Mouse (Mus musculus): ENCODE results near the gene Hira. TPM values are rescaled to one million over a fixed set of nuclear protein-coding genes. Genes with fewer than 3 reads are reported as not detected.
"Not testable (repeated sequence)": the region's sequence is repeated elsewhere in the genome, so short reads cannot be mapped to it uniquely, and the experiment has no call there.

The Hira gene
- polyA plus RNA-seq, 1 experiment from 2014 or later = 22.8 TPM

- 94% methylated on average over 6 of the region's 6 CpGs for WGBS
- DNase-seq (ENCODE audit: low spot score) = no peak
- no peak overlapping the region for H3K27ac ChIP-seq (replicated peaks)
- H3K4me3 ChIP-seq = no peak overlapping the region
- peaks cover 84% of the 10 kb centered on the region for H3K36me3 ChIP-seq (replicated peaks)
- no peaks in the 10 kb centered on the region for H3K27me3 ChIP-seq (replicated peaks; ENCODE audit: low read depth, poor library complexity, severe bottlenecking)
- no peaks in the 10 kb centered on the region for H3K9me3 ChIP-seq
- no peaks in the 10 kb centered on the region for H3K4me1 ChIP-seq
Observed at GRCm38 (mm10) chr16:18943906-18944305, 67.1 kb downstream of the Hira start.

- no peak overlapping the region for H3K27ac ChIP-seq (replicated peaks)
- H3K36me3 ChIP-seq (replicated peaks) = peaks cover 98% of the 10 kb centered on the region
- no peak for DNase-seq (ENCODE audit: low spot score)
- no peaks in the 10 kb centered on the region for H3K9me3 ChIP-seq
- H3K27me3 ChIP-seq (replicated peaks; ENCODE audit: low read depth, poor library complexity, severe bottlenecking) = no peaks in the 10 kb centered on the region
- WGBS = 96% methylated on average over 9 of the region's 9 CpGs
- no peak overlapping the region for H3K4me3 ChIP-seq
- H3K4me1 ChIP-seq = no peaks in the 10 kb centered on the region
Observed at GRCm38 (mm10) chr16:18948941-18949340, 72.1 kb downstream of the Hira start.

- Histone ChIP-seq H3K4me3 (no peak overlapping the region), H3K27me3 (replicated peaks; ENCODE audit: low read depth, poor library complexity, severe bottlenecking) (no peaks in the 10 kb centered on the region), H3K27ac (replicated peaks) (no peak overlapping the region), H3K9me3 (no peaks in the 10 kb centered on the region), H3K36me3 (replicated peaks) (peaks cover 100% of the 10 kb centered on the region), H3K4me1 (no peaks in the 10 kb centered on the region)
- no peak for DNase-seq (ENCODE audit: low spot score)
- WGBS = 92% methylated on average over 2 of the region's 2 CpGs
Observed at GRCm38 (mm10) chr16:18950351-18950750, 73.5 kb downstream of the Hira start.

GRCm38 (mm10) chr16:18952813-18953212 is 76.0 kb downstream of the Hira start:
- Histone ChIP-seq H3K4me1 (no peaks in the 10 kb centered on the region), H3K27me3 (replicated peaks; ENCODE audit: low read depth, poor library complexity, severe bottlenecking) (no peaks in the 10 kb centered on the region), H3K27ac (replicated peaks) (no peak overlapping the region), H3K36me3 (replicated peaks) (peaks cover 100% of the 10 kb centered on the region), H3K4me3 (no peak overlapping the region), H3K9me3 (no peaks in the 10 kb centered on the region)
- no peak for DNase-seq (ENCODE audit: low spot score)

GRCm38 (mm10) chr16:18955070-18955469 is 78.2 kb downstream of the Hira start:
- no peaks in the 10 kb centered on the region for H3K27me3 ChIP-seq (replicated peaks; ENCODE audit: low read depth, poor library complexity, severe bottlenecking)
- peaks cover 3% of the 10 kb centered on the region for H3K9me3 ChIP-seq
- DNase-seq (ENCODE audit: low spot score) = no peak
- H3K27ac ChIP-seq (replicated peaks) = no peak overlapping the region
- peaks cover 92% of the 10 kb centered on the region for H3K36me3 ChIP-seq (replicated peaks)
- WGBS = 87% methylated on average over 3 of the region's 3 CpGs
- no peaks in the 10 kb centered on the region for H3K4me1 ChIP-seq
- no peak overlapping the region for H3K4me3 ChIP-seq

- H3K4me3 ChIP-seq = no peak overlapping the region
- H3K9me3 ChIP-seq = peaks cover 12% of the 10 kb centered on the region
- H3K27ac ChIP-seq (replicated peaks) = no peak overlapping the region
- H3K4me1 ChIP-seq = no peaks in the 10 kb centered on the region
- no peaks in the 10 kb centered on the region for H3K27me3 ChIP-seq (replicated peaks; ENCODE audit: low read depth, poor library complexity, severe bottlenecking)
- H3K36me3 ChIP-seq (replicated peaks) = peaks cover 81% of the 10 kb centered on the region
- DNase-seq (ENCODE audit: low spot score) = no peak
Observed at GRCm38 (mm10) chr16:18963486-18963885, 86.6 kb downstream of the Hira start.

- H3K9me3 ChIP-seq = no peaks in the 10 kb centered on the region
- H3K4me1 ChIP-seq = no peaks in the 10 kb centered on the region
- H3K4me3 ChIP-seq = no peak overlapping the region
- no peak for DNase-seq (ENCODE audit: low spot score)
- 93% methylated on average over 9 of the region's 9 CpGs for WGBS
- H3K27me3 ChIP-seq (replicated peaks; ENCODE audit: low read depth, poor library complexity, severe bottlenecking) = no peaks in the 10 kb centered on the region
- no peak overlapping the region for H3K27ac ChIP-seq (replicated peaks)
- peaks cover 76% of the 10 kb centered on the region for H3K36me3 ChIP-seq (replicated peaks)
Observed at GRCm38 (mm10) chr16:18969420-18970128, 92.7 kb downstream of the Hira start.

GRCm38 (mm10) chr16:18970837-18971236 is 94.0 kb downstream of the Hira start:
- Histone ChIP-seq H3K4me1 (no peaks in the 10 kb centered on the region), H3K27me3 (replicated peaks; ENCODE audit: low read depth, poor library complexity, severe bottlenecking) (no peaks in the 10 kb centered on the region), H3K36me3 (replicated peaks) (peaks cover 72% of the 10 kb centered on the region), H3K9me3 (peaks cover 4% of the 10 kb centered on the region; the same call in 1 of the 2 replicates), H3K4me3 (no peak overlapping the region), H3K27ac (replicated peaks) (no peak overlapping the region)
- WGBS = 77% methylated on average over 3 of the region's 3 CpGs
- DNase-seq (ENCODE audit: low spot score) = no peak

GRCm38 (mm10) chr16:18975665-18976064 is 98.8 kb downstream of the Hira start:
- not testable (repeated sequence) for H3K27ac ChIP-seq (replicated peaks); DNase-seq (ENCODE audit: low spot score); H3K4me3 ChIP-seq; H3K4me1 ChIP-seq; H3K27me3 ChIP-seq (replicated peaks; ENCODE audit: low read depth, poor library complexity, severe bottlenecking)
- WGBS = 86% methylated on average over 23 of the region's 23 CpGs
- peaks cover 17% of the 10 kb centered on the region; the same call in 1 of the 2 replicates for H3K9me3 ChIP-seq
- H3K36me3 ChIP-seq (replicated peaks) = peaks cover 44% of the 10 kb centered on the region

GRCm38 (mm10) chr16:18976315-18976714 is 99.5 kb downstream of the Hira start:
- peak; percentile 19 for DNase-seq (ENCODE audit: low spot score)
- Histone ChIP-seq H3K27me3 (replicated peaks; ENCODE audit: low read depth, poor library complexity, severe bottlenecking) (no peaks in the 10 kb centered on the region), H3K36me3 (replicated peaks) (peaks cover 38% of the 10 kb centered on the region), H3K4me1 (no peaks in the 10 kb centered on the region), H3K27ac (replicated peaks) (no peak overlapping the region), H3K4me3 (peak overlapping the region; percentile 28; the same call in 1 of the 2 replicates), H3K9me3 (peaks cover 17% of the 10 kb centered on the region; the same call in 1 of the 2 replicates)
- WGBS = 67% methylated on average over 23 of the region's 23 CpGs

GRCm38 (mm10) chr16:18986381-18986780 is 109.5 kb downstream of the Hira start:
- Histone ChIP-seq H3K36me3 (replicated peaks) (no peaks in the 10 kb centered on the region), H3K4me1 (no peaks in the 10 kb centered on the region), H3K4me3 (no peak overlapping the region), H3K9me3 (no peaks in the 10 kb centered on the region), H3K27me3 (replicated peaks; ENCODE audit: low read depth, poor library complexity, severe bottlenecking) (no peaks in the 10 kb centered on the region), H3K27ac (replicated peaks) (no peak overlapping the region)
- WGBS = 90% methylated on average over 3 of the region's 3 CpGs
- DNase-seq (ENCODE audit: low spot score) = no peak

- Histone ChIP-seq H3K4me3 (no peak overlapping the region), H3K27me3 (replicated peaks; ENCODE audit: low read depth, poor library complexity, severe bottlenecking) (no peaks in the 10 kb centered on the region)
- 91% methylated on average over 5 of the region's 5 CpGs for WGBS
Observed at GRCm38 (mm10) chr16:18986860-18987259, 110.0 kb downstream of the Hira start.

GRCm38 (mm10) chr16:19002610-19003389 is 126.0 kb downstream of the Hira start:
- not testable (repeated sequence) for H3K9me3 ChIP-seq; H3K36me3 ChIP-seq (replicated peaks); H3K4me3 ChIP-seq; H3K27ac ChIP-seq (replicated peaks); H3K27me3 ChIP-seq (replicated peaks; ENCODE audit: low read depth, poor library complexity, severe bottlenecking); H3K4me1 ChIP-seq
- peak; percentile 23 for DNase-seq (ENCODE audit: low spot score)
- WGBS = 36% methylated on average over 2 of the region's 2 CpGs

More at GRCm38 (mm10) chr16:18986860-18987259, 110.0 kb downstream of the Hira start:
- Histone ChIP-seq H3K36me3 (replicated peaks) (no peaks in the 10 kb centered on the region), H3K27ac (replicated peaks) (no peak overlapping the region), H3K9me3 (no peaks in the 10 kb centered on the region), H3K4me1 (no peaks in the 10 kb centered on the region)
- no peak for DNase-seq (ENCODE audit: low spot score)
